Mouse (Mus musculus) hematopoietic stem cell, adult 5-6 weeks (primary cell): ENCODE measurements at regions not wholly inside any gene's neighbourhood (a gene's known extent, or its start where the extent isn't known, plus 50 kb on each side); places are given as distances from the start of the nearest gene placed in this dataset.

Experiments used
- ATAC-seq, 2 experiments: fragments of 125-278 bp in 1 of 2; replicated peaks in 1 of 2; 2 replicates each; pipeline ENCODE4 v1.8.0; 2016 to 2017; ENCODE audit warnings: inconsistent platforms in 2 of 2, mild to moderate bottlenecking in 2 of 2, moderate number of reproducible peaks in 2 of 2, low read depth in 1 of 2, moderate TSS enrichment in 1 of 2; ENCODE audit not compliant: low FRiP score in 2 of 2, poor library complexity in 2 of 2, severe bottlenecking in 2 of 2, insufficient read depth in 1 of 2, low TSS enrichment in 1 of 2

DNA sequence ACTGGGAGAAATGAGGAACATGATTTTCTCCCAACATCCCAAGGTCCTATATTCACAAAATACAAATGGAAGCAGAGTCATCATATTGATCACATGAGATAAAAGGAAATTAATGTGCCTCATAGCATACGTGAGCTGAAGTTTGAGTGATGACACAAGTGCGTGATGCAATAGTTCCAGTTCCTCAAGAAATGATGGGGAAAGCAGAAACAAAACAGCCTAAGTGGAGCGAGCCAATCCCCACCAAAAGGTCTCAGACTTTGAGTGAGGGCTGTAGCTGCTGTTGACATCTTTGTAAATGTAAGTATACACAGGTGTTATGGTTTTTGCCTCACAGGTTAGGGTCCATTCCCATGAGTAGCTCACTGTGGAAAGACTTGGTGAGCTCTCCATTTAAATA lies 763.0 kb downstream of the Dhx35 start:
- ATAC-seq = no peak

- ATAC-seq = no peak
Observed at GRCm38 (mm10) chr2:159565255-159565654, 768.7 kb downstream of the Gm826 start.

DNA sequence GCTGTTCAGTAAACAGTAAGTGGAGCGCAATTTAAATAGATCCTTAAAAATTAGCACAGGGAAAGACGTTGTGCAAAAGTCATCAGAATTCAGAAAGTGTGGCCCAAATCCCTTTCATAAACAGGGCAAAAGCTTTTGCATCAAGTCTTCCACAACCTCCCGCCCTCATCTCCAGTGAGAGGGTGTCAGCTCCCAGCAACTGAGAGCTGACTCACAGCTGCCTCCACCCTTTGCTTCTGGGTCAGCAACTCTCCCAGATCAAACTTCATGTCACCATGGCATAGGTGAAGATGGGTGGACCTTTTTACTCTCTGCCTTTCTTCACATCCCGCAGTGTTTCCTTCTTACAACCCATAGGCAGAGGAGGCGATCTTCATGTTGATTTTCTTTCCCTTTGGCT lies 768.0 kb downstream of the Gm826 start:
- no peak for ATAC-seq

DNA sequence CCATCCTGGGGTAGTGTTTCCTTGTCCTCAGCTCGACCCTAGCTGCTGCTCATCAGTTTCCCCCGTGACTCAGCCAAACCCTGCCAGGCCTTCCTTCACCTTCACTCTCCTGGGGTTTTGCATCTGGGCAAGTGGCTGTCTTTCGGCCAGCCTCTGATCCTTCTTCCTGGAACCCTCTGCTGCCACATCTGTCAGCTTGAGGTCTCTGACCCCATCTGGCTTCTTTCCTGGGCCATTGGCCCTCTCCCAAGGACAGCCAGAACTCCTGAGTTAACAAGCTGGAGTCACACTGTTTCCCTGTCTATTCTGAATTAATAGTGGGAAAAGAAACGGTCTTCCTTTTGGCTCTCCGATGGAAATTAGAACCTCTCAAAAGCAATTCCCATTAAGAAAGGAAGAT lies 767.5 kb downstream of the Gm826 start:
- ATAC-seq = no peak

- no peak for ATAC-seq
Observed at GRCm38 (mm10) chr2:159568391-159568790, 765.6 kb downstream of the Gm826 start.

- ATAC-seq = no peak
Observed at GRCm38 (mm10) chr2:159571862-159572261, 762.1 kb downstream of the Gm826 start.

DNA sequence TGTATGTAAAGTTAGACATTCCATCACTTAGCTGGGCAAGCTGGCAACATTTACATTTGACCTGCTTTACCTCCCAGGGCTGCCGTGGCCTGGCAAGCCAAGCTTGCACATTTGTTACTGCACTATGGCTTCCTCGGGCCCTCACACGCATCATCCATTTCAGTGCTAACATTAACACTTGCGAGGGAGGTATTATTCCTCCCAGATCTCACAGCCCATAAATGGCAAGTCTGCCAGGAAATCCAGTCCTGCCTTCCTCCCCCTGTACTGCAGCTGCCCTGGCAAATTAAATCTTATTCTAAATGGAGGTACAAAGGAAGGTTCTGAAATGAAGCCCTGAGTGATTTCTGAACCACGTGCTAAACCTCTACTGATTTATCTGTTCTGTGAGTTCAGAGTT lies 758.7 kb downstream of the Gm826 start:
- no peak for ATAC-seq

- ATAC-seq = no peak
Observed at GRCm38 (mm10) chr2:159583103-159583502, 750.9 kb downstream of the Gm826 start.

DNA sequence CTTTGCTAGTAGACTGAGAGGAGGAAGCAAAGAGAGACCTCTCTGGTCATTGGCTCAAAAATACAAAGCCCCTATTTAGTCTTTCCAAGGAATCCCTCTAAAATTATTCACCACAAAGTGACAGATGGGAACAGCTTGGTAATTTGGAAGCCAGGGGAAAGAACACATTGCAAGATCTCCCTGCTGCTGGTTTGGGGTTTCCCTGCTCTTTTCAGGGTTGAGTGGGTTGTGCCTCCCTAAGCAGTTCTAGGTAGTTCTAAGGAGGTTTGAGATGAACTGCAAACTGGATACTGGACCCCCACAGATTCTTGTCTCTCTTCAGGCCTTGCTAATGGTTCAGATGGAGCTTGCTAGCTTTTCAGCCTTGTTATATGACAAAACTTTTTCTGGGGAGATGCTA lies 749.3 kb downstream of the Gm826 start:
- ATAC-seq = no peak

DNA sequence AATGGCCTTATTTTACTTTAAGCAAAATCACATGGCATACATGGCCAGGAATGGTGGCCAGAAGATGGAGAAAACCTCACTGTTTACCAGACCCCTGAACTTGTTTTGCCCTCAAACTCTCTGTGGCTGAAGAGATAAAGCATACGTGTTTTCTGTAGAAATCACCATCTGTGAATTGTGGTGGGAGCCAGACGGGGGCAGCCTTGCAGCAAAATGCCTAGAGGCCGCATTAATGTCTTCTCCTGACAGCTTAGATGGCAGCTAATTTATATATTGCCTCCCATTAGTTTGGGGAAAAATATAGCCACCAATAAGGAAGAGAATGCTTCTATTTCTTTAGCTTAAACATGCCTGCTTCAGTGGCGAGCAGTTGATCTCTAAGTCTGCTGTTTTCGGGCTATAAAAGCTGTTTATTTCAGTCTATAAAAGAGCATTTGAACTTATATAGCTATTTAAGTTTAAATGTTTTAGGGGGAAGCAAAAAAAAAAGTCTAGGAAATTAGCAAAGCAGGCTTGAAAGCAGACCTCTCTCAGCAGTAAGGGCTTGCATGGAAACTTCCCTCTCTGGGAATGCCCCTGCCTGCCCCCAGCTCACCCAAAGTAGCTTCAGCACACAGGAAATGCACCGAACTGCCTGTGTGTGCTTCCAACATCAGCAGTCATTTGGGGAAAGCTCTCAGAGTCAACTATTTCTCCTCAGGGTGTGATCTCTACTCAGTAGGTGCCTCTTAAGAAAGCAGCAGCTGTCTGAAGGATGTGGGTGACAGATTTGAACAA lies 747.1 kb downstream of the Gm826 start:
- no peak for ATAC-seq

- ATAC-seq = no peak
Observed at GRCm38 (mm10) chr2:159591396-159592124, 742.4 kb downstream of the Gm826 start.

GRCm38 (mm10) chr2:159592841-159593240 lies 741.1 kb downstream of the Gm826 start:
- ATAC-seq = no peak

GRCm38 (mm10) chr2:159596285-159596684 lies 737.7 kb downstream of the Gm826 start:
- ATAC-seq = no peak

DNA sequence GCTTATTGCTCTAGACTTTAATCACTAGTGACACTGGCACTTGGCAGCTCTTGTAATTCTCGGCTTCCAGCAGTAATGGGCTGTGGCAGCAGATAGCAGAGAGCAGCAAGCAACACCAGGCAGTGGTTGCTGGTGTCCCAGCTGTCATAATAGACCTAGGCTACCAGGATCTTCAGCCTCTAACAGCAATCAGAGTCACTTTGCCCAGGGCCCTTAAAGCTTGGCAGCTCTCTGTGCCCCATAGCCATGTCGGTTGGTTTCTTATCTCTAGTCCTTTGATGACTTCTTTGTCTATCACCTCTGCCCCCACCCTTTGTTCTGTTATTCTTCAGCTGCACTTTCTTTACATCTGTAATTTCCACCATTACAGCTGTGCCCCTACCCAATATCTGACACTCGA lies 735.9 kb downstream of the Gm826 start:
- no peak for ATAC-seq

- ATAC-seq = no peak
Observed at GRCm38 (mm10) chr2:159607191-159607590, 726.8 kb downstream of the Gm826 start.

DNA sequence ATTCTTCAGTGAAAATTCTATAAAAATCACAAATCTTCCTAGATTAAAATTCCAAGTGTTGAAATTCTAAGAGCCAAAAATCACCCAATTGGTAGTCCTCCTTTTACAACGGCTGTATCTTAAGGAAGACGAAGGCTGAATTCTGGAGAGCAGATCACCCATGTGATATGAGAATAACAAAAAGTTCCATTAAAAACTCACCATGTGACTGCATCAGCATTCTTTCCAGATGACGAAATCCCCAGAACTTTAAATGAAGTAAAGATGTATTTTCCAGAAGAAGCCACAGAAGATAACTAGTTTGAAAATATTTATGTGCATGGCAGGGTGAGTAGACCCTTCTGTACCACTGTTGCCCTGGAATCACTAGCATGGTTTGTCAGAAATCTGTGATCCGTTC lies 723.5 kb downstream of the Gm826 start:
- ATAC-seq = no peak

DNA sequence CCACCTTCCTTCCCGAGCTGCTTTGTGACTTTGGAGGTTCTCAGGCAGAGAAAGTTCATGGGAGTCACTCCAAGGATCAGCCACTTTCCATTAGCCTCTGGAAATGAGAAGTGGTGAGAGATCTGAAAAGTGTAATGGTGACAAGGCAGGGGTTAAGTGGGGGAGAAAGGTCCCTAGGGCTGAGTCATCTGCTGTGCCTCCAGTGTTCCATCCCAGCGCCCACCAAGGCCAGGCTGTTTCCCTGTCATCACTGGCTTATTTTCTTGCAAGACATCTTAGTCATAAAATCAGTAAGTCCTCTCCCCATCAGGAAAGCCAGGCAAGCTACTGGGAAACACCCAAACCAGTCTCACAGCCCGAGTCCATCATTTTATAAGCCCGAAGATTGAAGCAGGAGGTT lies 717.3 kb downstream of the Gm826 start:
- no peak for ATAC-seq

DNA sequence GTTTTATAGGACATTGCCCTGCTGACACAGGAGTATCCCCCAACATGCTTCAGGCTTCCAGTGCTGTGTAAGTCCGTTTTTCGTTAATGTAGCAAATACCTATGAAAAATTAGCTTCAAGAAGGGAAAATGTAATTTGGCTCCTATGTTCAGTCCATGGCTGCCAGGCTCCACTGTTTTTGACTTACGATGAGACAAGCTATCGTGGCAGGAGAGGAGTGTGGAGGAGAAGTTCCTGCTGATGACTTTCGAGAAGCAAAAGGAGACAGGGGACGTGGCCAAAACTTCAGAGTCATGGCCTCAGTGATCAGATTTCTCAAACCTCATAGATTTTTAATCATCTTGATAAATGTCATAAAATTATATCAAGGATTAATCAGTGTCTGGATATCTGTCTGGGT lies 712.7 kb downstream of the Gm826 start:
- ATAC-seq = no peak

DNA sequence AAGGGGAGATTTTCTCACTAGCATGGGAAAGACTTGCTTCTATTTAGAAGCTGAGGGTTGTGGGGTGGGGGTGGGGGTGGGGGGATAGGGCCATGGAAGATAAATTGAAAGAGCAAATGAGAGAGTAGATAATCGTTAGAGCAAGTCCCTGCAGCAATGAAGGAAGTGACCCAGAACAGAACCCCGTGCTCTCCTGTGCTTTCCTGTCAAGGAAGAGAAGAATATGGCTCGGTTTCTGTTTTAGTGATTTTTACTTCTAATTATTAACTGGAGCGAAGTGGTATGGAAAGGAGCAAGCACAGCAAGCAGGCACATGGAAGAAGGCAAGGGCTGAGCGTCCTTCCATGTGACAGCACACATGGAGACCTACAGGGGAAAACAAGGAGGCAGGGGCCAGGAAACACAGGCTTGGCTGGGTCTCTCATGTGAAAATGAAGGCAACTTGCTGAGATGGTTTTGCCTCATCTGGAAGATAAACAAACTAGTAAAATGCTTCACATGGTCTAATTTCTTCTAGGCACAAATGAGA lies 711.8 kb downstream of the Gm826 start:
- ATAC-seq = no peak
